10 mouse cellular contexts compared by ENCODE assay signal in genomic region chr7:48847820-48848650, GRCm38 (mm10). TPM values are rescaled to one million over a fixed set of nuclear protein-coding genes. Genes with fewer than 3 reads are reported as not detected.
DNase-seq lines count a peak whose midpoint lies in the region; ATAC-seq and TF ChIP-seq lines count a peak whose summit lies in the region.
"Had no signal": no experiment of that assay in that cellular context is flagged by ENCODE, and none has a peak within 500 bp of the region (broad histone marks: within the 10 kb centered on the region; RNA-seq: fewer than 3 reads in every experiment).

Gene Csrp3 (minus strand): TSS chr7:48848033.

- no peak for DNase-seq in lung, postnatal 0 days (ENCODE audit: low spot score)
- DNase-seq in lung, postnatal 10 days: no peak
- peak; percentile 5 for DNase-seq in gastrocnemius, postnatal 14 days
- no peak for DNase-seq in forebrain, embryonic 10.5 days (ENCODE audit: extremely low spot score, low spot score)
- DNase-seq: cerebellum, postnatal 25 days; layer of hippocampus, postnatal 36 days; lung, embryonic 14.5 days had no signal

- no peak within 1 kb of the TSS for H3ac ChIP-seq in myocyte (ENCODE audit: control insufficient read depth, insufficient read length)

- ATAC-seq in lung, postnatal 0 days: no peak
- ATAC-seq in heart, embryonic 14.5 days (ENCODE audit: insufficient number of reproducible peaks, insufficient read depth, low FRiP score, low read depth): peak; percentile 82
- ATAC-seq in kidney, embryonic 15.5 days (replicated peaks; ENCODE audit: low FRiP score): no peak

- no peaks in the 10 kb centered on the region for H3K79me2 ChIP-seq in myocyte (ENCODE audit: control insufficient read depth, insufficient read depth)

- no peaks in the 10 kb centered on the region for H3K4me1 ChIP-seq in lung, postnatal 0 days (ENCODE audit: insufficient read depth, low read depth, low read length)
- peaks cover 5 to 37% of the 10 kb centered on the region in 2 experiments; a peak in 3 of 4 replicates for H3K4me1 ChIP-seq in heart, embryonic 14.5 days (ENCODE audit: control insufficient read depth in 2 of 2, insufficient read depth in 2 of 2, low read length in 2 of 2)
- H3K4me1 ChIP-seq in forebrain, embryonic 10.5 days: peaks cover 22% of the 10 kb centered on the region
- H3K4me1 ChIP-seq in kidney, embryonic 15.5 days: peaks cover 4% of the 10 kb centered on the region; the same call in 1 of the 2 replicates

- intact Hi-C loops in gastrocnemius, postnatal 14 days (cut with DNase I; ENCODE audit: low total_unique reads): no loop called here

- no peak within 1 kb of the TSS for H3K27ac ChIP-seq in lung, postnatal 0 days (ENCODE audit: low read length)
- peak within 1 kb of the TSS; percentile 94 to 98 for H3K27ac ChIP-seq in heart, embryonic 14.5 days (replicated peaks in 1 of 2; ENCODE audit: control insufficient read depth in 1 of 2, insufficient read depth in 1 of 2, low read depth in 2 of 2, low read length in 2 of 2)
- no peak within 1 kb of the TSS for H3K27ac ChIP-seq in forebrain, embryonic 10.5 days
- no peak within 1 kb of the TSS for H3K27ac ChIP-seq in kidney, embryonic 15.5 days

- no peak within 1 kb of the TSS for H3K9ac ChIP-seq in lung, postnatal 0 days (replicated peaks; ENCODE audit: low read depth)
- peak within 1 kb of the TSS; percentile 93 for H3K9ac ChIP-seq in heart, embryonic 14.5 days (ENCODE audit: low read length)
- no peak within 1 kb of the TSS for H3K9ac ChIP-seq in kidney, embryonic 15.5 days
- H3K9ac ChIP-seq: lung, embryonic 14.5 days had no signal

- WGBS in lung, postnatal 0 days: 57% methylated on average over 11 of the region's 11 CpGs
- 19% methylated on average over 11 of the region's 11 CpGs for WGBS in heart, embryonic 14.5 days
- WGBS in forebrain, embryonic 10.5 days: 52% methylated on average over 11 of the region's 11 CpGs
- 65% methylated on average over 11 of the region's 11 CpGs for WGBS in kidney, embryonic 15.5 days

- no peak within 1 kb of the TSS for H3K4me2 ChIP-seq in lung, postnatal 0 days (replicated peaks; ENCODE audit: low read depth, low read length)
- H3K4me2 ChIP-seq in heart, embryonic 14.5 days (ENCODE audit: low read length): peak within 1 kb of the TSS; percentile 70
- peak within 1 kb of the TSS; percentile 63 for H3K4me2 ChIP-seq in myocyte (ENCODE audit: low read depth)
- no peak within 1 kb of the TSS for H3K4me2 ChIP-seq in kidney, embryonic 15.5 days
- H3K4me2 ChIP-seq: lung, embryonic 14.5 days had no signal

- no peaks in the 10 kb centered on the region for H3K27me3 ChIP-seq in lung, postnatal 0 days (replicated peaks; ENCODE audit: insufficient read depth, low read length)
- H3K27me3 ChIP-seq in heart, embryonic 14.5 days (ENCODE audit: control insufficient read depth, insufficient read depth, low read length): no peaks in the 10 kb centered on the region
- no peaks in the 10 kb centered on the region for H3K27me3 ChIP-seq in myocyte (ENCODE audit: control insufficient read depth, insufficient read depth, insufficient read length)
- no peaks in the 10 kb centered on the region for H3K27me3 ChIP-seq in forebrain, embryonic 10.5 days (ENCODE audit: poor library complexity, severe bottlenecking)
- no peaks in the 10 kb centered on the region for H3K27me3 ChIP-seq in kidney, embryonic 15.5 days

- TF ChIP-seq EP300 in lung, postnatal 0 days (IDR thresholded peaks at IDR 0.05): no peak

- TF ChIP-seq CTCF in lung, postnatal 0 days (IDR thresholded peaks at IDR 0.05): no peak

- H3K4me3 ChIP-seq in lung, postnatal 0 days (ENCODE audit: low read depth, low read length): no peak within 1 kb of the TSS
- peak within 1 kb of the TSS; percentile 51 to 56 for H3K4me3 ChIP-seq in heart, embryonic 14.5 days (ENCODE audit: control insufficient read depth in 1 of 2, insufficient read depth in 1 of 2, low read depth in 1 of 2, low read length in 2 of 2)
- H3K4me3 ChIP-seq in myocyte: peak within 1 kb of the TSS; percentile 20
- H3K4me3 ChIP-seq in forebrain, embryonic 10.5 days: no peak within 1 kb of the TSS
- H3K4me3 ChIP-seq in kidney, embryonic 15.5 days (replicated peaks): no peak within 1 kb of the TSS

- no peaks in the 10 kb centered on the region for H3K9me3 ChIP-seq in lung, postnatal 0 days (ENCODE audit: low read length)
- H3K9me3 ChIP-seq in heart, embryonic 14.5 days (ENCODE audit: control insufficient read depth, low read length): no peaks in the 10 kb centered on the region
- H3K9me3 ChIP-seq in forebrain, embryonic 10.5 days: no peaks in the 10 kb centered on the region
- no peaks in the 10 kb centered on the region for H3K9me3 ChIP-seq in kidney, embryonic 15.5 days (replicated peaks)

- peak; percentile 36 for TF ChIP-seq POLR2A in myocyte (IDR thresholded peaks at IDR 0.05; ENCODE audit: insufficient read length, low read depth)

- no peaks in the 10 kb centered on the region for H3K36me3 ChIP-seq in lung, postnatal 0 days (ENCODE audit: insufficient read depth, low read length)
- H3K36me3 ChIP-seq in heart, embryonic 14.5 days (ENCODE audit: control insufficient read depth, insufficient read depth, low read length): peaks cover 13% of the 10 kb centered on the region
- no peaks in the 10 kb centered on the region for H3K36me3 ChIP-seq in myocyte (ENCODE audit: control insufficient read depth, insufficient read depth)
- no peaks in the 10 kb centered on the region for H3K36me3 ChIP-seq in forebrain, embryonic 10.5 days (replicated peaks)
- no peaks in the 10 kb centered on the region for H3K36me3 ChIP-seq in kidney, embryonic 15.5 days

TF ChIP-seq in myocyte, 11 proteins besides CTCF, POLR2A, EP300 and RAD21:
- TF ChIP-seq USF1 (IDR thresholded peaks at IDR 0.05; ENCODE audit: low read depth) (no peak), TCF3 (IDR thresholded peaks at IDR 0.05; ENCODE audit: insufficient read length, low read depth) (no peak), MYOG (IDR thresholded peaks at IDR 0.05; ENCODE audit: control insufficient read depth in 1 of 3, insufficient read depth in 1 of 3, insufficient read length in 2 of 3, low read depth in 2 of 3) (peak in 1 of 3 experiments; percentile 2), TCF12 (IDR thresholded peaks at IDR 0.05; ENCODE audit: insufficient read depth, poor library complexity, severe bottlenecking) (no peak), E2F4 (IDR thresholded peaks at IDR 0.05; ENCODE audit: insufficient read depth) (no peak), MYOD1 (IDR thresholded peaks at IDR 0.05; ENCODE audit: control insufficient read depth in 1 of 3, insufficient read length in 2 of 3, low read depth in 2 of 3) (no peak), CEBPB (IDR thresholded peaks at IDR 0.05; ENCODE audit: insufficient read depth, poor library complexity, severe bottlenecking) (no peak), POLR2AphosphoS2 (IDR thresholded peaks at IDR 0.05; ENCODE audit: insufficient read length, low read depth) (peak; percentile 32), REST (IDR thresholded peaks at IDR 0.05; ENCODE audit: insufficient read depth, insufficient read length) (no peak), SRF (IDR thresholded peaks at IDR 0.05; ENCODE audit: control insufficient read depth, insufficient read length, low read depth) (no peak), MAX (IDR thresholded peaks at IDR 0.05; ENCODE audit: low read depth) (no peak)

RNA-seq across cellular contexts. Expression of gene Csrp3, which starts in this region (rescaled TPM):
- 32.0 and 42.2 TPM in 2 replicates for polyA plus RNA-seq in lung, postnatal 0 days (2015; fragmentation: Nextera tagmentation; extraction: Ambion mirVana)
- 100 to 1,000 TPM in 1 of 2 experiments, 10 to 100 TPM in 1; 68.0 to 312 TPM for total RNA-seq in gastrocnemius, postnatal 14 days (2021)
- 1,942 and 2,129 TPM in 2 replicates for polyA plus RNA-seq in heart, embryonic 14.5 days (2014; fragmentation: Nextera tagmentation; extraction: Ambion mirVana)
- polyA plus RNA-seq in myocyte (2012; fragmentation: generic; extraction: Trizol): 158 TPM
- polyA plus RNA-seq in forebrain, embryonic 10.5 days (2016; fragmentation: Nextera tagmentation; extraction: Ambion mirVana): 0.31 TPM in 1 of 2 replicates, not detected in the other
- 4.9 and 11.3 TPM in 2 replicates for polyA plus RNA-seq in kidney, embryonic 15.5 days (2015; fragmentation: Nextera tagmentation; extraction: Ambion mirVana)
- total RNA-seq: layer of hippocampus, postnatal 36 days had no signal

Comparison
In these comparisons a context has a peak if more than half of its experiments do, and no peak if none do; other contexts are left out.
1. RNA of gene Csrp3 (polyA plus RNA-seq): 1,942 to 2,129 TPM in heart, embryonic 14.5 days; 158 TPM in myocyte (single experiment), 32.0 to 42.2 TPM in lung, postnatal 0 days, 4.9 to 11.3 TPM in kidney, embryonic 15.5 days and 0.31 TPM in forebrain, embryonic 10.5 days; every median in the first group is over 10 times any median in the second.
2. H3K27ac ChIP-seq: peak in heart, embryonic 14.5 days (2 of 2); none in lung, postnatal 0 days (single experiment), forebrain, embryonic 10.5 days (single experiment) and kidney, embryonic 15.5 days (single experiment).
3. H3K4me2 ChIP-seq: peak in heart, embryonic 14.5 days (single experiment) and myocyte (single experiment); none in lung, postnatal 0 days (single experiment) and kidney, embryonic 15.5 days (single experiment).
4. H3K4me3 ChIP-seq: peak in heart, embryonic 14.5 days (2 of 2) and myocyte (single experiment); none in lung, postnatal 0 days (single experiment), forebrain, embryonic 10.5 days (single experiment) and kidney, embryonic 15.5 days (single experiment).